In genomic region chr15:84627308-84627707, GRCm38 (mm10) we compare ENCODE assay signal across 14 mouse cellular contexts. TPM values are rescaled to one million over a fixed set of nuclear protein-coding genes. Genes with fewer than 3 reads are reported as not detected.
DNase-seq lines count a peak whose midpoint lies in the region; ATAC-seq lines count a peak whose summit lies in the region.
"Had no signal": no experiment of that assay in that cellular context is flagged by ENCODE, and none has a peak within 500 bp of the region (broad histone marks: within the 10 kb centered on the region; RNA-seq: fewer than 3 reads in every experiment).

No protein-coding gene starts in this region.

- DNase-seq in hindbrain, embryonic 14.5 days (ENCODE audit: low spot score): peak; percentile 69
- DNase-seq in brain, adult 2 months (ENCODE audit: low read depth, low spot score): peak; percentile 88
- peak; percentile 39 for DNase-seq in layer of hippocampus, adult 9-10 months (ENCODE audit: low spot score)
- peak; percentile 61 for DNase-seq in right cerebral cortex, adult 18-20 months
- DNase-seq in spleen, adult 18-20 months: no peak
- no peak for DNase-seq in urinary bladder, postnatal 36 days (ENCODE audit: low spot score in 2 of 2)
- DNase-seq: cerebellum, adult 9-11 months; heart, adult 18-20 months; kidney, adult 9 months had no signal

- H3K9ac ChIP-seq in hindbrain, embryonic 14.5 days: no peak overlapping the region
- H3K9ac ChIP-seq in hindbrain, embryonic 16.5 days (ENCODE audit: low read depth, low read length): no peak overlapping the region
- H3K9ac ChIP-seq in heart, embryonic 12.5 days: no peak overlapping the region
- H3K9ac ChIP-seq: embryonic facial prominence, embryonic 13.5 days; liver, embryonic 15.5 days had no signal

- H3K36me3 ChIP-seq in hindbrain, embryonic 14.5 days (replicated peaks; ENCODE audit: control insufficient read depth, insufficient read depth): no peaks in the 10 kb centered on the region
- H3K36me3 ChIP-seq in hindbrain, embryonic 16.5 days (ENCODE audit: control insufficient read depth, insufficient read depth, low read length): no peaks in the 10 kb centered on the region
- no peaks in the 10 kb centered on the region for H3K36me3 ChIP-seq in heart, embryonic 12.5 days
- H3K36me3 ChIP-seq: embryonic facial prominence, embryonic 13.5 days; liver, embryonic 15.5 days had no signal

- ATAC-seq in hindbrain, embryonic 14.5 days (ENCODE audit: low FRiP score): no peak
- no peak for ATAC-seq in hindbrain, embryonic 16.5 days
- no peak for ATAC-seq in heart, embryonic 12.5 days (ENCODE audit: insufficient number of reproducible peaks, low FRiP score)
- ATAC-seq: forebrain, embryonic 16.5 days had no signal

- H3K27ac ChIP-seq in hindbrain, embryonic 14.5 days: no peak overlapping the region
- H3K27ac ChIP-seq in hindbrain, embryonic 16.5 days (ENCODE audit: low read depth, low read length): no peak overlapping the region
- no peak overlapping the region for H3K27ac ChIP-seq in heart, embryonic 12.5 days (ENCODE audit: poor library complexity, severe bottlenecking)
- H3K27ac ChIP-seq: embryonic facial prominence, embryonic 13.5 days; liver, embryonic 15.5 days had no signal

- H3K9me3 ChIP-seq in hindbrain, embryonic 14.5 days (ENCODE audit: control insufficient read depth, low read length): no peaks in the 10 kb centered on the region
- no peaks in the 10 kb centered on the region for H3K9me3 ChIP-seq in hindbrain, embryonic 16.5 days (ENCODE audit: control insufficient read depth, low read length)
- no peaks in the 10 kb centered on the region for H3K9me3 ChIP-seq in heart, embryonic 12.5 days (replicated peaks)
- H3K9me3 ChIP-seq: embryonic facial prominence, embryonic 13.5 days; liver, embryonic 15.5 days had no signal

- WGBS in hindbrain, embryonic 14.5 days: 43% methylated on average over 5 of the region's 5 CpGs
- 54% methylated on average over 5 of the region's 5 CpGs for WGBS in hindbrain, embryonic 16.5 days
- 72% methylated on average over 5 of the region's 5 CpGs for WGBS in heart, embryonic 12.5 days

- no peak overlapping the region for H3K4me3 ChIP-seq in hindbrain, embryonic 14.5 days (replicated peaks; ENCODE audit: low read length)
- H3K4me3 ChIP-seq in hindbrain, embryonic 16.5 days (ENCODE audit: low read length): no peak overlapping the region
- no peak overlapping the region for H3K4me3 ChIP-seq in heart, embryonic 12.5 days
- H3K4me3 ChIP-seq: embryonic facial prominence, embryonic 13.5 days; liver, embryonic 15.5 days had no signal

- no peak overlapping the region for H3K4me2 ChIP-seq in hindbrain, embryonic 14.5 days (replicated peaks)
- H3K4me2 ChIP-seq in hindbrain, embryonic 16.5 days (ENCODE audit: low read length): no peak overlapping the region
- H3K4me2 ChIP-seq in heart, embryonic 12.5 days: no peak overlapping the region
- H3K4me2 ChIP-seq: embryonic facial prominence, embryonic 13.5 days; liver, embryonic 15.5 days had no signal

- H3K4me1 ChIP-seq in hindbrain, embryonic 14.5 days (replicated peaks; ENCODE audit: control insufficient read depth, insufficient read depth, low read length): peaks cover 31% of the 10 kb centered on the region
- peaks cover 20% of the 10 kb centered on the region for H3K4me1 ChIP-seq in hindbrain, embryonic 16.5 days (ENCODE audit: control insufficient read depth, insufficient read depth, low read depth, low read length)
- peaks cover 14% of the 10 kb centered on the region for H3K4me1 ChIP-seq in heart, embryonic 12.5 days (replicated peaks)
- H3K4me1 ChIP-seq: liver, embryonic 15.5 days had no signal

- no peaks in the 10 kb centered on the region for H3K27me3 ChIP-seq in hindbrain, embryonic 14.5 days (ENCODE audit: control insufficient read depth, insufficient read depth, low read length)
- H3K27me3 ChIP-seq in hindbrain, embryonic 16.5 days (replicated peaks; ENCODE audit: control insufficient read depth, insufficient read depth, low read length): no peaks in the 10 kb centered on the region
- H3K27me3 ChIP-seq in heart, embryonic 12.5 days (replicated peaks): peaks cover 31% of the 10 kb centered on the region
- H3K27me3 ChIP-seq: liver, embryonic 15.5 days had no signal

RNA-seq across cellular contexts. Expression of gene Prr5, which starts 42.1 kb away (rescaled TPM):
- 26.2 and 27.1 TPM in 2 replicates for polyA plus RNA-seq in hindbrain, embryonic 14.5 days (2014; fragmentation: Nextera tagmentation; extraction: Ambion mirVana)
- polyA plus RNA-seq in hindbrain, embryonic 16.5 days (2015; fragmentation: Nextera tagmentation; extraction: Ambion mirVana): 30.5 and 33.2 TPM in 2 replicates
- 23.1 and 25.5 TPM in 2 replicates for polyA plus RNA-seq in heart, embryonic 12.5 days (2016; fragmentation: Nextera tagmentation; extraction: Ambion mirVana)

Comparison
In these comparisons a context has a peak if more than half of its experiments do, and no peak if none do; other contexts are left out.
1. DNase-seq: peak in hindbrain, embryonic 14.5 days (single experiment), brain, adult 2 months (single experiment), layer of hippocampus, adult 9-10 months (single experiment) and right cerebral cortex, adult 18-20 months (single experiment); none in spleen, adult 18-20 months (0 of 2) and urinary bladder, postnatal 36 days (0 of 2).